Mouse (Mus musculus): ENCODE results near the gene Lmx1a. TPM values are rescaled to one million over a fixed set of nuclear protein-coding genes. Genes with fewer than 3 reads are reported as not detected.

Lmx1a gene
- not detected in 4 replicates for total RNA-seq (2023)

DNA sequence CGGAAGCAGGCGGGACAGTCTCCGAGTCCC, at the start of gene Lmx1a:
Gene Lmx1a, plus strand, starts transcription at position 6 of the 30 bp plus-strand sequence.

Other genes with a start within 250 kb of the Lmx1a start
- not detected in 4 replicates for gene Lrrc52, start 222.5 kb upstream of the Lmx1a start, total RNA-seq (2023)
- gene Rxrg, start 90.9 kb upstream of the Lmx1a start, total RNA-seq (2023), result not detected in 4 replicates